Mouse (Mus musculus): Measurements from ENCODE around the gene Dip2a. TPM values are rescaled to one million over a fixed set of nuclear protein-coding genes. Genes with fewer than 3 reads are reported as not detected.

Dip2a gene
- polyA plus RNA-seq, 1 experiment from 2014 or later = 9.0 TPM

DNA sequence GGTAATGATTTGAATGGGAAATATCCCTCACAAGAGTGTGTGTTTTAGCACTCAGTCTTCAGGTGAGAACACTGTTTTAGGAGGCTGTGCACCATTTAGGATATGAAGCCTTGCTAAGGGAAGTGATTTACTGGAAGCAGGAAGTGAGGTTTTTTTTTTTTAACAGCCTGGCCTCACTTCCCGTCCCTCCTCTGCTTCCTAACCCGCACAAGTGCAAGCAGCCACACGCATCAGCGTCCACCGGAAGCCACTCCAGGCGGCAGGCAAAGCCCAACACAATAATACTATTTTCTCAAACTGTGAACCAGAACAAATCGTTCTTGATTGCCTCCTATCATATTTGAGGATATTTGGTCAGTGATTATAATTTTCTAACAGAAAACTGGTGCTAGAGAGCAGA is 6.9 kb upstream of the Dip2a start:
- Histone ChIP-seq H3K36me3 (peaks cover 32% of the 10 kb centered on the region), H3K27ac (no peak overlapping the region), H3K4me1 (replicated peaks) (no peaks in the 10 kb centered on the region), H3K4me3 (replicated peaks) (no peak overlapping the region), H3K27me3 (replicated peaks) (no peaks in the 10 kb centered on the region), H3K4me2 (replicated peaks) (no peak overlapping the region), H3K9ac (no peak overlapping the region), H3K9me3 (no peaks in the 10 kb centered on the region)
- WGBS = 77% methylated on average over 7 of the region's 7 CpGs
- no peak for ATAC-seq

GRCm38 (mm10) chr10:76346589-76346988 is 1.5 kb upstream of the Dip2a start:
- WGBS = 9% methylated on average over 4 of the region's 4 CpGs
- no peak for ATAC-seq

GRCm38 (mm10) chr10:76346043-76346491 is 976 bp upstream of the Dip2a start:
- Histone ChIP-seq H3K9me3 (no peaks in the 10 kb centered on the region), H3K4me3 (replicated peaks) (peak overlapping the region; percentile 89), H3K27ac (peak overlapping the region; percentile 45; the same call in 1 of the 2 replicates), H3K9ac (no peak overlapping the region), H3K4me1 (replicated peaks) (peaks cover 8% of the 10 kb centered on the region; the same call in 1 of the 2 replicates), H3K36me3 (peaks cover 6% of the 10 kb centered on the region), H3K27me3 (replicated peaks) (no peaks in the 10 kb centered on the region), H3K4me2 (replicated peaks) (peak overlapping the region; percentile 72)
- 9% methylated on average over 8 of the region's 8 CpGs for WGBS
- 0 out of 2 replicates have a peak, but pooled peaks have one; percentile 20 for ATAC-seq

More at GRCm38 (mm10) chr10:76346589-76346988, 1.5 kb upstream of the Dip2a start:
- Histone ChIP-seq H3K4me1 (replicated peaks) (peaks cover 8% of the 10 kb centered on the region; the same call in 1 of the 2 replicates), H3K36me3 (peaks cover 9% of the 10 kb centered on the region), H3K27ac (no peak overlapping the region), H3K4me2 (replicated peaks) (peak overlapping the region; percentile 72), H3K4me3 (replicated peaks) (no peak overlapping the region), H3K9ac (no peak overlapping the region), H3K9me3 (no peaks in the 10 kb centered on the region), H3K27me3 (replicated peaks) (no peaks in the 10 kb centered on the region)

- Histone ChIP-seq H3K9ac (peak overlapping the region; percentile 84), H3K27ac (peak overlapping the region; percentile 45), H3K4me1 (replicated peaks) (peaks cover 8% of the 10 kb centered on the region; the same call in 1 of the 2 replicates), H3K4me3 (replicated peaks) (peak overlapping the region; percentile 89), H3K36me3 (peaks cover 3% of the 10 kb centered on the region), H3K4me2 (replicated peaks) (peak overlapping the region; percentile 72), H3K9me3 (no peaks in the 10 kb centered on the region), H3K27me3 (replicated peaks) (no peaks in the 10 kb centered on the region)
- peak; percentile 46 for ATAC-seq
- WGBS = 2% methylated on average over 11 of the region's 12 CpGs
These were observed 430 bp upstream of the Dip2a start for GRCm38 (mm10) chr10:76345540-76345902.

DNA sequence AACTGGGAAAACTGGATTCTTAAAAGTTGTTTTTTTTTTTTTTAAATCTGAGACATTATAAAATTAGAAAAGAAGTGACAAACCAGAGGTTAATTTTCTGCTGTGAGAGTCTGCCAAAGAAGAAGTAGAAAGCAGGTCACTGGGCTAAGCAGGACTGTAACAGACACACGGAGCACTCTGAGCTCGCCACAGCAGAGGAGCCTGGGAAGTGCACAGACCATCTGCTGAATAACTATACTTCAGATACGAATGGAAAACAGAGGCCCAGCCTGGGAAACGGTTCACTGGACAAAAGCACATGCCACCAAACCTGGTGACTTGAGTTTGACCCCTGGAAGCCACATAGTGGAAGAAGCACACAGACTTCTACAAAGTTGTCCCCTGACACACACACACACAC is 10.7 kb downstream of the Dip2a start:
- H3K4me1 ChIP-seq (replicated peaks) = no peaks in the 10 kb centered on the region
- no peak overlapping the region for H3K9ac ChIP-seq
- H3K27me3 ChIP-seq (replicated peaks) = no peaks in the 10 kb centered on the region
- no peak overlapping the region for H3K27ac ChIP-seq
- no peak overlapping the region for H3K4me2 ChIP-seq (replicated peaks)
- WGBS = 47% methylated on average over 4 of the region's 4 CpGs
- no peaks in the 10 kb centered on the region for H3K36me3 ChIP-seq
- no peak overlapping the region for H3K4me3 ChIP-seq (replicated peaks)
- no peaks in the 10 kb centered on the region for H3K9me3 ChIP-seq
- no peak for ATAC-seq

DNA sequence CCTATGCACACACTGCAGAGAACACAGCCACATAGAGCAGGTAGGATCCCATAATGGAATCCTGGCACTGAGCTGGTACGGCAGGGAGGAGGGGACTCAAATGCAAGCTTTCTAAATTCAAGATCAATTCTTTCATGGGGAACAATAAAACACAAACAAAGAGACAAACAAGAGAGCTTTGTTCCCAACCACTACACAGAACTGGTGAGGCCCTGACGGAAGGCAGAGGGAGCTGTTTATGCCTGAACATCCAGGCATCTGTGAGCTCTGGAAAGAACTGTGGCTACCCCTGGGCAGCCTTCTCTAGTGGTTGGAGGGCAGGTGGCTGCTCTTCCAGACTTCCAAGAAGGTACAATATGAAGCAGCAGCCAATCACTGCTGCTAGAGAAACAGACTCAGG is 13.1 kb downstream of the Dip2a start:
- WGBS = 75% methylated on average over 2 of the region's 2 CpGs
- Histone ChIP-seq H3K4me3 (replicated peaks) (no peak overlapping the region), H3K9ac (no peak overlapping the region), H3K27me3 (replicated peaks) (no peaks in the 10 kb centered on the region), H3K36me3 (no peaks in the 10 kb centered on the region), H3K4me1 (replicated peaks) (no peaks in the 10 kb centered on the region), H3K27ac (no peak overlapping the region), H3K9me3 (no peaks in the 10 kb centered on the region), H3K4me2 (replicated peaks) (no peak overlapping the region)
- ATAC-seq = no peak

DNA sequence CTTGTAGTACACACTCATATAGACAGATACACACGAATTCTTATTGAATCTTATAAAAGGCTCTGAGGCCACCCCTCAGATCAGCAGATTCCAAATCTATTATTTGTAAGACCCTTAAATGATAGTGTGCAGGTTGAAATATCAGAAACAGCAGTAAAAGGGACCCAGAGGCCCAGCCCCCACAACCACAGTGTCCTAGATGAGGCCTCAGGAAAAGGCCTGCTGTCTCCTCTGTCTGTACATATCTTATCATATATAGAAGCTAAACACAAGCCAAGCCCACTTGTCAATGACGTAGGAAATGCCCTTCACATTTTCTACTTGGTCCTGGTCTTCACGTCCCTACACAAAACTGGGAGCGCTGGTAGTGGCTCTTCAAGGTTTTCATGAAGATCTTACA is 16.0 kb downstream of the Dip2a start:
- Histone ChIP-seq H3K4me1 (replicated peaks) (no peaks in the 10 kb centered on the region), H3K4me2 (replicated peaks) (no peak overlapping the region), H3K27ac (no peak overlapping the region), H3K36me3 (no peaks in the 10 kb centered on the region), H3K4me3 (replicated peaks) (no peak overlapping the region), H3K27me3 (replicated peaks) (no peaks in the 10 kb centered on the region), H3K9me3 (no peaks in the 10 kb centered on the region), H3K9ac (no peak overlapping the region)
- ATAC-seq = no peak
- WGBS = 74% methylated on average over 4 of the region's 4 CpGs

DNA sequence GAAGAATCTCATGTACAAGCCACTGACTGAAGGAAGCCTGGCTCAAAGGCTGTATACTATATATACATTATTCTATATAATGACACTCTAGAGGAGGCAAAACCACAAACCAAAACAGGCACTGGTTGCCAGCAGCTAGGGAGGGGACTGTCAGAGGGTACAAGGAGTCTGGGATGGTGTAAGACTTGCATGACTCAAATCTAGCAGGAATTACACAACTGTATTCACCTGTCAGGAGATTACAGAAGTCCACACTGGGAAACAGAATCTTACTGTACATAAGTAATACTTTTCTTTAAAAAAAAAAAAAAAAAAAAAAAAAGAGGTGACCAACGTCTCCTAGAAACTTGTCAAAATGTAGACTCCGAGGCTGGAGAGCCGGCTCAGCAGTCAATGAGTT is 16.5 kb downstream of the Dip2a start:
- H3K27me3 ChIP-seq (replicated peaks) = no peaks in the 10 kb centered on the region
- no peaks in the 10 kb centered on the region for H3K4me1 ChIP-seq (replicated peaks)
- ATAC-seq = no peak
- 78% methylated on average over 3 of the region's 3 CpGs for WGBS
- no peak overlapping the region for H3K9ac ChIP-seq
- H3K36me3 ChIP-seq = no peaks in the 10 kb centered on the region
- H3K9me3 ChIP-seq = no peaks in the 10 kb centered on the region
- H3K27ac ChIP-seq = no peak overlapping the region
- H3K4me3 ChIP-seq (replicated peaks) = no peak overlapping the region
- no peak overlapping the region for H3K4me2 ChIP-seq (replicated peaks)

DNA sequence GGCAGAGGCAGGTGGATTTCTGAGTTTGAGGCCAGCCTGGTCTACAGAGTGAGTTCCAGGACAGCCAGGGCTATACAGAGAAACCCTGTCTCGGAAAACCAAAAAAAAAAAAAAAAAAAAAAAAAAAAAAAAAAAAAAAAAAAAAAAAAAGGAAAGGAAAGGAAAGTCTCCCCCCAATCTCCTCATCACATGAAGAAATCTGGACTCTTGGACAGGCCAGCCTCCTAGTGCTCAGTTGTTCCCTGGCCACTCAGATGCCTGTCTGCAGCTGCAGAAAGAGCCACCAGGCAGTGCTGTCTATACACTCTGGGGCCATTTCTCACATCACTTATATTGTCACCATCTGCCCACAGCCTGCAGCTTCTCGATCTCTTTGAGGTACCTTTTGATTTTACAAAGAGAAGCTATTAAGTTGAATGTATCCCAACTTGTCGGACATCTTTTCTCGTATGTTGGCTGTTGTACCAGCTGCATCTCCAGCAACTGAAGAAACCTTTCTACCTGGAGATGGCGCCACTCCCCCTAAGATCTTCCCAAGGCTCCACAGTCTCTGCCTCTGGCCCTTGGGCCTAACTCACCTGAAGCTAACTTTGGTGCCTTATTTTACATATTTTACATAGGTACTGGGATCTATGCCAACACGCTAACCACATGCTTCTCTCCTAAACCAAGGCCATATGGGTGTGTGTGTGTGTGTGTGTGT is 18.6 kb downstream of the Dip2a start:
- no peak for ATAC-seq
- no peaks in the 10 kb centered on the region for H3K36me3 ChIP-seq
- H3K9me3 ChIP-seq = no peaks in the 10 kb centered on the region
- no peak overlapping the region for H3K27ac ChIP-seq
- H3K4me2 ChIP-seq (replicated peaks) = no peak overlapping the region
- H3K4me3 ChIP-seq (replicated peaks) = no peak overlapping the region
- H3K27me3 ChIP-seq (replicated peaks) = no peaks in the 10 kb centered on the region
- no peak overlapping the region for H3K9ac ChIP-seq
- no peaks in the 10 kb centered on the region for H3K4me1 ChIP-seq (replicated peaks)
- 76% methylated on average over 6 of the region's 6 CpGs for WGBS

GRCm38 (mm10) chr10:76317623-76318022 is 27.5 kb downstream of the Dip2a start:
- WGBS = 84% methylated on average over 12 of the region's 12 CpGs
- Histone ChIP-seq H3K36me3 (peaks cover 13% of the 10 kb centered on the region), H3K4me3 (replicated peaks) (no peak overlapping the region), H3K9ac (no peak overlapping the region), H3K4me2 (replicated peaks) (no peak overlapping the region), H3K9me3 (no peaks in the 10 kb centered on the region), H3K27ac (no peak overlapping the region), H3K4me1 (replicated peaks) (no peaks in the 10 kb centered on the region), H3K27me3 (replicated peaks) (no peaks in the 10 kb centered on the region)
- ATAC-seq = no peak

GRCm38 (mm10) chr10:76316194-76316593 is 28.9 kb downstream of the Dip2a start:
- H3K9ac ChIP-seq = no peak overlapping the region
- no peak overlapping the region for H3K27ac ChIP-seq
- peaks cover 13% of the 10 kb centered on the region for H3K36me3 ChIP-seq
- 79% methylated on average over 7 of the region's 7 CpGs for WGBS
- H3K9me3 ChIP-seq = no peaks in the 10 kb centered on the region
- H3K27me3 ChIP-seq (replicated peaks) = no peaks in the 10 kb centered on the region
- H3K4me2 ChIP-seq (replicated peaks) = no peak overlapping the region
- no peaks in the 10 kb centered on the region for H3K4me1 ChIP-seq (replicated peaks)
- ATAC-seq = no peak
- H3K4me3 ChIP-seq (replicated peaks) = no peak overlapping the region

- no peak overlapping the region for H3K9ac ChIP-seq
- 0 out of 2 replicates have a peak, but pooled peaks cover 3% of the 10 kb centered on the region for H3K36me3 ChIP-seq
- WGBS = 85% methylated on average over 9 of the region's 9 CpGs
- ATAC-seq = no peak
- no peaks in the 10 kb centered on the region for H3K9me3 ChIP-seq
- no peaks in the 10 kb centered on the region for H3K27me3 ChIP-seq (replicated peaks)
- no peak overlapping the region for H3K27ac ChIP-seq
- no peak overlapping the region for H3K4me2 ChIP-seq (replicated peaks)
- no peaks in the 10 kb centered on the region for H3K4me1 ChIP-seq (replicated peaks)
- H3K4me3 ChIP-seq (replicated peaks) = no peak overlapping the region
These were observed 38.4 kb downstream of the Dip2a start for GRCm38 (mm10) chr10:76306738-76307137.

DNA sequence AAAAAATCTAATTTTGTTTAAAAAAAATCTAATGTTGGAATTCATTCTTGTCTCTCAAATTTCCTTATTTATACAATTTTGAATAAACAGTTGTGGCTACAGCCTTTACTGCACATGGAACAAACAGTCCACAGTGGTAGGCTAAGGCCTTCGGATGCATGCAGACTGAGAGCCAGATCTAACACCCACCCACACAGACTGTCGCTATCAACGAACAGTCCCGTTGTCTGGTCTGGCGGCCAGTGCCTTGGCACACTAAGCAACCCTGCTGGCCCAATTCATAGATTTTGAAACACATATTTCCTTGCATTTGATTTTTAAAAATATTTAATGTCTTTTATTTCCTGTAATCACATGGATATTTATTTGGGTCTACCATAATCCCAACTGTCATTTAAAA is 45.0 kb downstream of the Dip2a start:
- no peak overlapping the region for H3K4me2 ChIP-seq (replicated peaks)
- no peak overlapping the region for H3K27ac ChIP-seq
- no peaks in the 10 kb centered on the region for H3K4me1 ChIP-seq (replicated peaks)
- 81% methylated on average over 5 of the region's 5 CpGs for WGBS
- no peak for ATAC-seq
- H3K9me3 ChIP-seq = no peaks in the 10 kb centered on the region
- H3K36me3 ChIP-seq = peaks cover 18% of the 10 kb centered on the region
- no peak overlapping the region for H3K9ac ChIP-seq
- H3K4me3 ChIP-seq (replicated peaks) = no peak overlapping the region
- no peaks in the 10 kb centered on the region for H3K27me3 ChIP-seq (replicated peaks)
